Mouse (Mus musculus): ENCODE results near the gene Gm17078.
"Not testable (repeated sequence)": the region's sequence is repeated elsewhere in the genome, so short reads cannot be mapped to it uniquely, and the experiment has no call there.

- TF ChIP-seq CTCF (IDR thresholded peaks at IDR 0.05; ENCODE audit: low read depth, low read length); POLR2A (IDR thresholded peaks at IDR 0.05; ENCODE audit: borderline replicate concordance, low read depth, low read length): not testable (repeated sequence)
Measured at GRCm38 (mm10) chr14:51635566-51635965, 24.5 kb upstream of the Gm17078 start, which contains the start of gene Gm4181.

Measured in bone marrow macrophage, adult 2 months (primary cell).